ENCODE assay signal across 30 mouse cellular contexts in genomic region chr2:4609433-4609832, GRCm38 (mm10). TPM values are rescaled to one million over a fixed set of nuclear protein-coding genes. Genes with fewer than 3 reads are reported as not detected.
DNase-seq lines count a peak whose midpoint lies in the region; ATAC-seq and TF ChIP-seq lines count a peak whose summit lies in the region.
"Had no signal": no experiment of that assay in that cellular context is flagged by ENCODE, and none has a peak within 500 bp of the region (broad histone marks: within the 10 kb centered on the region; RNA-seq: fewer than 3 reads in every experiment).

No protein-coding gene starts in this region.

- ATAC-seq in kidney, postnatal 0 days (replicated peaks; ENCODE audit: low FRiP score, low read depth): no peak; the same call in 1 of the 2 replicates
- peak; percentile 69 for ATAC-seq in liver, embryonic 16.5 days (ENCODE audit: low read depth)
- no peak for ATAC-seq in liver, embryonic 12.5 days
- ATAC-seq: forebrain, embryonic 14.5 days; hindbrain, embryonic 16.5 days; Patski had no signal

- H3K27me3 ChIP-seq in kidney, postnatal 0 days (ENCODE audit: insufficient read depth, low read length): no peaks in the 10 kb centered on the region
- H3K27me3 ChIP-seq in liver, embryonic 16.5 days (ENCODE audit: control insufficient read depth, insufficient read depth, low read depth, low read length): no peaks in the 10 kb centered on the region
- no peaks in the 10 kb centered on the region for H3K27me3 ChIP-seq in liver, embryonic 12.5 days (replicated peaks)
- H3K27me3 ChIP-seq: CH12.LX; embryonic facial prominence, embryonic 13.5 days; heart, embryonic 12.5 days; heart, embryonic 15.5 days; hindbrain, embryonic 13.5 days; Patski had no signal

- peak; percentile 45 for DNase-seq in adrenal gland, postnatal 14 days
- DNase-seq in adrenal gland, postnatal 25 days: no peak
- DNase-seq in kidney, postnatal 0 days (ENCODE audit: low spot score): peak; percentile 17
- no peak for DNase-seq in kidney, adult 11 months
- no peak for DNase-seq in urinary bladder, adult 18-20 months (ENCODE audit: low spot score in 2 of 2)
- DNase-seq: adrenal gland, adult 2 months; B cell, adult 2 months; cerebellum, adult 11 months; cerebellum, adult 2 months; cerebellum, adult 9-11 months; cerebellum, postnatal 25 days; embryo, embryonic 11 days; gastrocnemius, postnatal 25 days; heart, postnatal 10 days; heart, postnatal 36 days had no signal

- no peak for TF ChIP-seq CTCF in kidney, postnatal 0 days (IDR thresholded peaks at IDR 0.05; ENCODE audit: low read depth)

- no peaks in the 10 kb centered on the region for H3K4me1 ChIP-seq in kidney, postnatal 0 days (replicated peaks; ENCODE audit: insufficient read depth, low read length)
- H3K4me1 ChIP-seq in liver, embryonic 16.5 days (ENCODE audit: control insufficient read depth, low read depth, low read length): no peaks in the 10 kb centered on the region
- no peaks in the 10 kb centered on the region for H3K4me1 ChIP-seq in liver, embryonic 12.5 days
- H3K4me1 ChIP-seq: forebrain, embryonic 10.5 days; hindbrain, embryonic 10.5 days; hindbrain, embryonic 13.5 days had no signal

- 64% methylated on average over 10 of the region's 10 CpGs for WGBS in kidney, postnatal 0 days
- 83% methylated on average over 10 of the region's 10 CpGs for WGBS in liver, embryonic 16.5 days (ENCODE audit: insufficient replicate concordance)
- WGBS in liver, embryonic 12.5 days (ENCODE audit: insufficient replicate concordance): 87% methylated on average over 10 of the region's 10 CpGs

- no peak overlapping the region for H3K27ac ChIP-seq in kidney, postnatal 0 days
- no peak overlapping the region for H3K27ac ChIP-seq in liver, embryonic 16.5 days (ENCODE audit: low read length)
- H3K27ac ChIP-seq in liver, embryonic 12.5 days: no peak overlapping the region
- H3K27ac ChIP-seq: embryonic facial prominence, embryonic 10.5 days; embryonic facial prominence, embryonic 13.5 days; forebrain, embryonic 10.5 days; heart, embryonic 15.5 days; hindbrain, embryonic 10.5 days; hindbrain, embryonic 13.5 days had no signal

- no peak overlapping the region for H3K4me2 ChIP-seq in kidney, postnatal 0 days (ENCODE audit: low read length)
- no peak overlapping the region for H3K4me2 ChIP-seq in liver, embryonic 16.5 days (ENCODE audit: low read depth, low read length)
- H3K4me2 ChIP-seq in liver, embryonic 12.5 days: no peak overlapping the region
- H3K4me2 ChIP-seq: embryonic facial prominence, embryonic 13.5 days; heart, embryonic 12.5 days; heart, embryonic 15.5 days; hindbrain, embryonic 13.5 days had no signal

- no peaks in the 10 kb centered on the region for H3K9me3 ChIP-seq in kidney, postnatal 0 days (replicated peaks; ENCODE audit: low read length)
- no peaks in the 10 kb centered on the region for H3K9me3 ChIP-seq in liver, embryonic 16.5 days (replicated peaks; ENCODE audit: control insufficient read depth, low read length)
- no peaks in the 10 kb centered on the region for H3K9me3 ChIP-seq in liver, embryonic 12.5 days (replicated peaks)
- H3K9me3 ChIP-seq: embryonic facial prominence, embryonic 10.5 days; embryonic facial prominence, embryonic 13.5 days; forebrain, embryonic 10.5 days; G1E; heart, embryonic 12.5 days; heart, embryonic 15.5 days; hindbrain, embryonic 10.5 days; hindbrain, embryonic 13.5 days had no signal

- no peak overlapping the region for H3K4me3 ChIP-seq in kidney, postnatal 0 days (replicated peaks; ENCODE audit: low read depth, low read length)
- no peak overlapping the region for H3K4me3 ChIP-seq in liver, embryonic 16.5 days (ENCODE audit: low read depth, low read length)
- no peak overlapping the region for H3K4me3 ChIP-seq in liver, embryonic 12.5 days
- H3K4me3 ChIP-seq: embryonic facial prominence, embryonic 10.5 days; embryonic facial prominence, embryonic 13.5 days; erythroblast, embryonic 14.5 days; forebrain, embryonic 10.5 days; heart, embryonic 12.5 days; heart, embryonic 15.5 days; hindbrain, embryonic 10.5 days; hindbrain, embryonic 13.5 days had no signal

- no peak overlapping the region for H3K9ac ChIP-seq in kidney, postnatal 0 days (ENCODE audit: low read depth, low read length)
- H3K9ac ChIP-seq in liver, embryonic 16.5 days (ENCODE audit: low read depth, low read length): no peak overlapping the region
- H3K9ac ChIP-seq in liver, embryonic 12.5 days: no peak overlapping the region
- H3K9ac ChIP-seq: embryonic facial prominence, embryonic 13.5 days; heart, embryonic 12.5 days; heart, embryonic 15.5 days; hindbrain, embryonic 13.5 days had no signal

- H3K36me3 ChIP-seq in kidney, postnatal 0 days (ENCODE audit: insufficient read depth, low read length): peaks cover 58% of the 10 kb centered on the region
- H3K36me3 ChIP-seq in liver, embryonic 16.5 days (ENCODE audit: control insufficient read depth, insufficient read depth): peaks cover 90% of the 10 kb centered on the region
- H3K36me3 ChIP-seq in liver, embryonic 12.5 days: peaks cover 96% of the 10 kb centered on the region

RNA-seq across cellular contexts. Expression of gene Prpf18, which starts 42.5 kb away (rescaled TPM):
- total RNA-seq in adrenal gland, postnatal 14 days (2021): 42.3 and 45.2 TPM in 2 replicates
- 42.7 and 57.4 TPM in 2 replicates for total RNA-seq in adrenal gland, postnatal 25 days (2021)
- polyA plus RNA-seq in kidney, postnatal 0 days (2015; fragmentation: Nextera tagmentation; extraction: Ambion mirVana): 24.3 and 28.2 TPM in 2 replicates
- polyA plus RNA-seq in liver, embryonic 16.5 days (2015; fragmentation: Nextera tagmentation; extraction: Ambion mirVana): 27.4 and 28.3 TPM in 2 replicates
- 33.7 and 34.9 TPM in 2 replicates for polyA plus RNA-seq in liver, embryonic 12.5 days (2016; fragmentation: Nextera tagmentation; extraction: Ambion mirVana)

Comparison
In these comparisons a context has a peak if more than half of its experiments do, and no peak if none do; other contexts are left out.
1. DNase-seq: peak in adrenal gland, postnatal 14 days (single experiment) and kidney, postnatal 0 days (single experiment); none in adrenal gland, postnatal 25 days (single experiment), kidney, adult 11 months (single experiment) and urinary bladder, adult 18-20 months (0 of 2).